Mouse (Mus musculus) lung, embryonic 15.5 days (tissue): ENCODE results near the gene Wdr25. TPM values are rescaled to one million over a fixed set of nuclear protein-coding genes. Genes with fewer than 3 reads are reported as not detected.

ENCODE experiments used
- ATAC-seq: fragments of 200-750 bp; cut with Nextera tagmentation; 2 replicates; pipeline ENCODE4 v1.8.0; 2017; ENCODE audit warnings: moderate number of reproducible peaks, borderline replicate concordance; ENCODE audit not compliant: low FRiP score, low TSS enrichment; ENCODE audit errors: extremely low read depth
- H3K27ac ChIP-seq: fragments of 300-500 bp; sonication (generic); 2 replicates; pipeline ENCODE4 v1.5.1; 2015; ENCODE audit warnings: moderate library complexity, mild to moderate bottlenecking, inconsistent platforms
- H3K27me3 ChIP-seq: fragments of 300-500 bp; sonication (generic); 2 replicates; pipeline ENCODE4 v1.6.1; 2015; ENCODE audit warnings: inconsistent platforms
- H3K36me3 ChIP-seq: fragments of 300-500 bp; sonication (generic); 2 replicates; pipeline ENCODE4 v1.6.1; 2015; ENCODE audit warnings: inconsistent platforms
- H3K4me1 ChIP-seq: fragments of 300-500 bp; sonication (generic); 2 replicates; pipeline ENCODE4 v1.6.1; 2015; ENCODE audit warnings: inconsistent platforms
- H3K4me2 ChIP-seq: fragments of 300-500 bp; sonication (generic); 2 replicates; pipeline ENCODE4 v1.6.1; 2015; ENCODE audit warnings: inconsistent platforms, mild to moderate bottlenecking, moderate library complexity
- H3K4me3 ChIP-seq: fragments of 300-500 bp; sonication (generic); 2 replicates; pipeline ENCODE4 v1.5.1; 2015; ENCODE audit warnings: mild to moderate bottlenecking, inconsistent platforms
- H3K9ac ChIP-seq: fragments of 300-500 bp; sonication (generic); 2 replicates; pipeline ENCODE4 v1.6.1; 2015; ENCODE audit warnings: inconsistent platforms
- H3K9me3 ChIP-seq: fragments of 300-500 bp; sonication (generic); 2 replicates; pipeline ENCODE4 v1.6.1; 2016; ENCODE audit warnings: inconsistent platforms
- WGBS: fragments of 180-500 bp; shearing (Covaris S2); methylation state at CpG from one replicate; pipeline ENCODE4 v1.1.7; 2015; 5-methylcytosine and 5-hydroxymethylcytosine counted together
- polyA plus RNA-seq: library from polyadenylated mRNA; unstranded; fragments of >200 nt; fragmentation: Nextera tagmentation; extraction: Ambion mirVana; gene quantifications from 2 replicates; pipeline ENCODE4 v1.2.1, GENCODE M21; 2015

Wdr25 gene
- polyA plus RNA-seq, 1 experiment from 2014 or later: 9.8 TPM

DNA sequence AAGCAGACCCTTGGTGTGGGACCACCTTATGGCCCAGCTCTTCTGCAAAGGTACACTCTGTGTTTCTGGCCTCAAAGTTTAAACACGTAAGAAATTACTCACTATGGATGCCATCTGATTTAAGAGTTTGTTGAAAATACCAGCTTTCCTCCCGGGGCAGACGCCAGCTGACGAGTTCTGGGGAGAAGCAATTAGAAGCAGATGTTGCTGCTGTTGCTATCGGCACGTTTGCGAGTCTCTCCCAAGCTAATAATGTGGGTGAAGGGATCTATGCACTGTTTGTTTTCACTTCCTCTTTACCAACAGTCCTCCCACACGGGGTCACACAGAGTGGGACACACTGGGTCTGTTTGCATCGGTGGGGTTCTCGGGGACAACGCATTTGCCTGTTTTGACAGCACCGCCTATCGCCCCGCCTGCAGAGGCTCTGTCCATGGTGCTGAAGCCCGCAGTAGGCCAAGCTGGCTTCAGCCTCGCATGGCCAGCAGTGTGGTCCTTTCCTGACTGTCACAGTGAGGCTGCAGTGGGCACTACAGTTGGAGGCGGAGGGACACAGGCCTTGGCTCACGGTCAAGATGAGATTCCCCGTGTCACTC lies 101.1 kb downstream of the Wdr25 start:
- no peaks in the 10 kb centered on the region for H3K4me1 ChIP-seq
- no peaks in the 10 kb centered on the region for H3K36me3 ChIP-seq
- peak overlapping the region; percentile 40 for H3K4me2 ChIP-seq
- no peak overlapping the region for H3K9ac ChIP-seq
- H3K27me3 ChIP-seq: no peaks in the 10 kb centered on the region; the same call in 1 of the 2 replicates
- H3K4me3 ChIP-seq: no peak overlapping the region
- no peak overlapping the region for H3K27ac ChIP-seq
- no peaks in the 10 kb centered on the region for H3K9me3 ChIP-seq
- WGBS: 3% methylated on average over 19 of the region's 19 CpGs
- ATAC-seq: peak; percentile 52; the same call in 1 of the 2 replicates

DNA sequence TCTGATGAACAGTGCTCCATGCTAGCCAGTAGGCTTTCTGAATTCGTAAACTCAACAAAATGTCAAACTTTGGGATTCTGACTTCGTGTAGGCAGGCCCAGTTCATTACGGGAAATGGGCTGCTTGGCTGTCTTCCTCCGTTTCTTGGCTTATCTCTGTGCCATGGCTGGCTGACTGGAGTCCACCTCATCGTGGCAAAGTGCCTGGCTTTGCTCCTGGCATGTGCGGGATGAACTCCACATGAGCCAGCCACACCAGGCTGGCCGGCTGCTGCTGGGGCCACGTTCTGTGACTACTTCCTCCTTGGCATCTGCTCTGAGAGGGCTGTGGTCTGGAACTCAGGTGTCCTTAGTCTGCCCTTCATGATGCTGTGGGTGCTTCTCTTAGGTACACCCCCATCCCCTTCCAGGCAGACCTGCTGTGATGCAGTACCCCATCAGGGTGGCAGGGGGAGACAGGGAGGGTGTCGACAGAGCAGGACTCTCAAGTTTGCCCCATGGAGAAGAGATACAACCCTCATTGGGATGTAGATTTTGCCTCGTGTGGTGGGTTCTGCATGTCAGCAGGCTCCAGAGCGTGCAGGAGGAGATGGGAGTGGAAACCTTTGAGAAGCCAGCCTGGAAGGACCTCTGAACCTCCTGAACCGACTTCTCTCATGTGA lies 102.7 kb downstream of the Wdr25 start:
- Histone ChIP-seq H3K9me3 (no peaks in the 10 kb centered on the region), H3K9ac (no peak overlapping the region), H3K27me3 (no peaks in the 10 kb centered on the region; the same call in 1 of the 2 replicates), H3K4me3 (no peak overlapping the region), H3K4me1 (no peaks in the 10 kb centered on the region), H3K4me2 (no peak overlapping the region), H3K27ac (no peak overlapping the region), H3K36me3 (no peaks in the 10 kb centered on the region)
- no peak for ATAC-seq
- 77% methylated on average over 12 of the region's 12 CpGs for WGBS

DNA sequence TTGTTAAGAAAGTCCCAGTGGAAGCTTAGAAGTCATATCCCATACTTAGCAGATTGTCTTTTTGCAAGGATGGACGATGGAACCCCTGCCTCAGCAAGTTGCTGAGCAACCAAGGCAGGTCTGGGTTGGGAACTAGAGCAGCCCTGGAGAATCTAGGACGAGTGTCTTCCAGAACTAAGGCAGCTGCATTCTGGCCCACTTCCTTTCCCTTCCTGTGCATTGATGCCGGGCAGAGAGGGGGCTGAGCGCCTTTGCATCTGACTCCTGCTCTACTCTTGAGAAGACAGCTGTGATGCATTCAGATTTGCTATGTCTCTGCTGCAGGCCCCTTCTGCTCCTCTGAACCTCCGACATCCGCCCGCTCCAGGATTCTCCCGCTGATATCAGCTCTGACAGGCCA lies 103.8 kb downstream of the Wdr25 start:
- Histone ChIP-seq H3K4me3 (no peak overlapping the region), H3K9ac (no peak overlapping the region), H3K36me3 (no peaks in the 10 kb centered on the region), H3K27me3 (no peaks in the 10 kb centered on the region), H3K27ac (no peak overlapping the region), H3K9me3 (no peaks in the 10 kb centered on the region), H3K4me1 (no peaks in the 10 kb centered on the region), H3K4me2 (no peak overlapping the region)
- WGBS: 76% methylated on average over 8 of the region's 8 CpGs
- ATAC-seq: no peak

DNA sequence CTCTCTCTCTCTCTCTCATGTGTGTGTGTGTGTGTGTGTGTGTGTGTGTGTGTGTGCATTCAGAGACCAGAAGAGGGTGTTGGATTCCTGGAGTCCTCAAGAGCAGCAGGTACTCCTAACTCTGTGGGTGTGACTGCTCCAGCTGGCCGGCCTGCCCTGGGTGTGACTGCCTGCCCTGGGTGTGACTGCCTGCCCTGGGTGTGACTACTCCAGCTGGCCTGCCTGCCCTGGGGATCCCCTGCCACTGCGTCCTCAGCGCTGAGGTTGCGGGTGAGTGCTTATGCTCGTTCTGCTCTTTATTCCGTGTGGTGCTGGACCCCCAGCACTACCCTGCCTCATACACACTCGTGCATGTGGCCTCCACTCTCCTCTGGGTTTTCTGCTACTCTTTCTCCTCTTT lies 109.5 kb downstream of the Wdr25 start:
- ATAC-seq: no peak
- Histone ChIP-seq H3K9me3 (no peaks in the 10 kb centered on the region), H3K4me3 (no peak overlapping the region), H3K4me1 (no peaks in the 10 kb centered on the region), H3K27me3 (no peaks in the 10 kb centered on the region), H3K9ac (no peak overlapping the region), H3K27ac (no peak overlapping the region), H3K36me3 (no peaks in the 10 kb centered on the region), H3K4me2 (no peak overlapping the region)
- WGBS: 56% methylated on average over 6 of the region's 7 CpGs

DNA sequence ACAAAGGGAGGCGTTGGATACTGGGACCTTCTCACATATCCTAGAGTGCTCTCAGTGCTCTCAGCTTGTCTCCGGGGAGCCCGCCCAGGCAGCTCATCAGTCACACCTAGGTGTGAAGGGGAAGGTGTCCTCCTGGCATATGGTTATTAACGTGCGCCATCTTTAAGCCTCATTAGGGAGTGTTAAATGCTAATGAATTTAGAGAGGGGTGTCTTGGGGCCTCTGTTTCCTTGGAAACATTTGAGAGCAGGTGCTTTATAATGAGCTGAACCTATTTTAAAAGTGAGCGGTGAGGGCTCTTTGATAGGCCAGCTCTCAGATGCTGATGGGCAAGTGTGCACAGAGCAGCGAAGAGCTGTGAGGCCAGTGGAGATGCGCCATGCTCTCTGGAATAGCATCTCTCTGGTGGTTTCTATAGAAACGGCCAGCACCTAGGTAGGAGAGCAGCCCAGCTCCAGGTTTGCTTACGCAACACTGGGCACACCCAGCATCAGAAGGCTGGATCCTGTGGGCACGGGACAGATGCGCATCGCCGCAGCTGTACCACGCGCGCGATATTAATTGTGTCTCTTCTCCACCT lies 116.7 kb downstream of the Wdr25 start:
- 77% methylated on average over 18 of the region's 18 CpGs for WGBS
- Histone ChIP-seq H3K9me3 (no peaks in the 10 kb centered on the region), H3K27ac (no peak overlapping the region), H3K4me1 (no peaks in the 10 kb centered on the region), H3K9ac (no peak overlapping the region), H3K27me3 (no peaks in the 10 kb centered on the region), H3K4me2 (no peak overlapping the region), H3K36me3 (no peaks in the 10 kb centered on the region), H3K4me3 (no peak overlapping the region)
- ATAC-seq: no peak

DNA sequence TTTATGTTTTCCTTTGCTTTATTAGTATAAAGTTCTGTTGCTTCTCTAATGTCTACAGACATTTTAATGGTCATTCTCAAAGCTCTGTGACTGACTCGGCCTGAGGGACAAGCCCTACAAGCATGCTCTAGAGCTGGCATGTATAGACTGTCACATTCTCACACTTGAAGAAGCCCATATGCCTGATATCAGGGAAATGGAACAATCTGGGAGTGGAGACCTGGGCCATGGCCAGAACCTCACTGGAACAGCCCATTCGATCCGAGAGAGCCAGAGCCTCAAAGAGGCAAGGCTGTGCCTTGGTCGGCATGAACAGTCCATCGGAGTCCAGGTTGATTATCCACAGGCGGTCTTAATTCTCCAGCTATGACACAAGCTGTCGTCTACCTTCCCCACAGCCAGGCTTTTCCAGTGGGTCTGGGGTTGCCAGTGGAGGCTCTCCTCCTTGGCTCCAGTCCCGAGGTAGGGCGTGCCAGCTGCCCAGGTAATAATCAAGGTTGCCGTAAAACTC lies 128.8 kb downstream of the Wdr25 start:
- Histone ChIP-seq H3K36me3 (no peaks in the 10 kb centered on the region), H3K9me3 (no peaks in the 10 kb centered on the region), H3K4me2 (no peak overlapping the region), H3K27ac (no peak overlapping the region), H3K27me3 (no peaks in the 10 kb centered on the region), H3K4me1 (no peaks in the 10 kb centered on the region), H3K4me3 (no peak overlapping the region), H3K9ac (no peak overlapping the region)
- no peak; the same call in 1 of the 2 replicates for ATAC-seq
- WGBS: 70% methylated on average over 10 of the region's 10 CpGs

DNA sequence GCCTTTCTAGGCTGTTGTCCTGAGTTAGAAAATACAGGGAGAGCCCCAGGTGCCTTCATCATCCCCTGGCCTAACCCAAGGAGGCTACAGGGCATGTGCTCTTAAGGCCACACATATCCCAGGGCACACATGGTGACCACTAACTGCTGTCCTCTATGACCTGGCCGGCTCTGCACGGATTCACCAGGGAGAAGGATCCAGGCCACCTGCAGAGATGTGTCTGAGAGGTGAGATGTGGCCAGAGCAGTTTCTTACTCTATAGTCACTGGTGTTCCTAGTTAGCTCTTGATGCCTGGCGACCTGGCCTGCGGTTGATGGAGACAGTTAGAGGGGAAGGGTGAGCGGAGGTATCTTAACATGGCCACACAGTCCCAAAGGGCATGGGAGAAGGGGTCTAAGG lies 129.5 kb downstream of the Wdr25 start:
- H3K4me3 ChIP-seq: no peak overlapping the region
- no peaks in the 10 kb centered on the region for H3K27me3 ChIP-seq
- no peak overlapping the region for H3K27ac ChIP-seq
- no peak overlapping the region for H3K9ac ChIP-seq
- H3K4me1 ChIP-seq: no peaks in the 10 kb centered on the region
- no peak for ATAC-seq
- WGBS: 76% methylated on average over 5 of the region's 5 CpGs
- no peaks in the 10 kb centered on the region for H3K9me3 ChIP-seq
- no peaks in the 10 kb centered on the region for H3K36me3 ChIP-seq
- no peak overlapping the region for H3K4me2 ChIP-seq

DNA sequence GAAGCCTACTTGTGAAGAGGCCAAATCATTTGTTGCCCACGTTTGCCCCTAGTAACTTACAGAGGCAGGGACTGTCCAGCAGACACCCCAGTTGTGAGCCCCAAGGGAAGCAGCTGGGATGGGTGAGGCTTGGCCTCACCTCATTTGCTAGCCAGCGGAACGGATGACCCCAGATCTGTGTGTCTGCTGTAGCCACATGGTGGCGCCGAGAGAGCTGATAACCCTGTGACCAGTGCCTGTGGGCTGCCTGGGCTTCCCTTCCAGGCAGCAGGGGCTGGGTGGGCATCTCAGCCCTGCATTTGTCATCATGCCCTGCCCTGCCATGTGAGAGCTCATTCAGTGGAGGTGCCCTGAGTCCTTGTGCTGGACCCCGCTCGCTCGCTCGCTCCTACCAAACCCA lies 130.3 kb downstream of the Wdr25 start:
- Histone ChIP-seq H3K4me1 (no peaks in the 10 kb centered on the region), H3K9ac (no peak overlapping the region), H3K4me3 (no peak overlapping the region), H3K27me3 (no peaks in the 10 kb centered on the region), H3K9me3 (no peaks in the 10 kb centered on the region), H3K27ac (no peak overlapping the region), H3K36me3 (no peaks in the 10 kb centered on the region), H3K4me2 (no peak overlapping the region)
- no peak for ATAC-seq
- 60% methylated on average over 9 of the region's 9 CpGs for WGBS

DNA sequence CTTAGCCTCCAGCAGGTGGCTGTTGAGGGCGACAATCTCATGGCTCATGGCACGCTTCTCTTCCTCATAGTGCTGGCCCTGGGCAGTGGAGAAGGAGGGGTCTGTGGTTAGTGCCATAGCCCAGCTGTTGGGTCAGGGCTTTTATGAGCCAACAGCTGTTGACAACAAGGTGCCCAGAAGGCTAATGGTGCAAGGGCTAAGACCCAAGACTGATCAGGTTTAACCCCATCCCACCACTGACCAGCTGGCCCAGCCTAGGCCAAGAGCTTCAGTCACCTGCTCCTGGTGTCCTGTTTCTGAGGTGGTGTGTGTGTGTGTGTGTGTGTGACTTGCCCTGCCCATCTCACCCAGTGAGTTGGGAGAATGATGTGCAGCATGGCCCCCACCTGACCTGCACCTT lies 143.6 kb downstream of the Wdr25 start:
- no peak overlapping the region for H3K27ac ChIP-seq
- no peaks in the 10 kb centered on the region for H3K36me3 ChIP-seq
- ATAC-seq: no peak
- peaks cover 28% of the 10 kb centered on the region for H3K27me3 ChIP-seq
- H3K4me3 ChIP-seq: no peak overlapping the region
- H3K4me1 ChIP-seq: peaks cover 5% of the 10 kb centered on the region; the same call in 1 of the 2 replicates
- 76% methylated on average over 2 of the region's 2 CpGs for WGBS
- no peak overlapping the region for H3K4me2 ChIP-seq
- no peaks in the 10 kb centered on the region for H3K9me3 ChIP-seq
- H3K9ac ChIP-seq: no peak overlapping the region

DNA sequence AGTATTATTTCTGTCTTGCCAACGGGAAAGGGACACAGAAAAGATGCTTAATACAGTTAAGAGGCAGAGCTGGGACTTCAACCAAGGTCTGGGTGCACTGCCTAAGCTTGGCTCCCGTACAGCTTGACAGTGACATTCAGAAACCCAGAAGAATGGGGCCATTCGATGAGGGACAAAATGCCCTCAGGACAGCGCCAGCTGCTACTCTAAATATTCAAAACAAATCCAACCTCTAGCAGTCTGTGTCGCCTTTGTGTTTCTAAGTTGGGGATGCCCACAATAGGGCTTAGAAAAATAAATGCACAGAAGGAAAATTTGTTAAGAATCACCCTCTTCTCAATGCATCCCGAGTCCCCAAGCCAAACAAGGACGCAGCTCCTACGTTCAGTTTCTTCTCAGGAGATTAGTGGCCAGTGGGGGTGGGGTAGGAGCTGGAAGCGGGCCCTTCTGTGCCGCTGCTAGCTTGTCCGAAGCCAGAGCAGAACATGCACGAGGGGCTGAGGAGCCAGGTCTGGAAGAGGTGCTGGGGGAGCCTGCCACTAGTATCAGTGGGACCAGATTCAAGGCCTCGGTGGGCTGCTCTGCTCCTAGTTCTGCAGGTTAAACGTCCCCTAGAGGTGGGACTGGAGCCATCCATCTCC lies 144.9 kb downstream of the Wdr25 start:
- H3K36me3 ChIP-seq: no peaks in the 10 kb centered on the region
- H3K4me3 ChIP-seq: no peak overlapping the region
- peaks cover 28% of the 10 kb centered on the region for H3K27me3 ChIP-seq
- H3K9ac ChIP-seq: no peak overlapping the region
- 48% methylated on average over 14 of the region's 14 CpGs for WGBS
- no peaks in the 10 kb centered on the region for H3K9me3 ChIP-seq
- no peak overlapping the region for H3K27ac ChIP-seq
- no peak overlapping the region for H3K4me2 ChIP-seq
- ATAC-seq: no peak
- peaks cover 2% of the 10 kb centered on the region; the same call in 1 of the 2 replicates for H3K4me1 ChIP-seq

DNA sequence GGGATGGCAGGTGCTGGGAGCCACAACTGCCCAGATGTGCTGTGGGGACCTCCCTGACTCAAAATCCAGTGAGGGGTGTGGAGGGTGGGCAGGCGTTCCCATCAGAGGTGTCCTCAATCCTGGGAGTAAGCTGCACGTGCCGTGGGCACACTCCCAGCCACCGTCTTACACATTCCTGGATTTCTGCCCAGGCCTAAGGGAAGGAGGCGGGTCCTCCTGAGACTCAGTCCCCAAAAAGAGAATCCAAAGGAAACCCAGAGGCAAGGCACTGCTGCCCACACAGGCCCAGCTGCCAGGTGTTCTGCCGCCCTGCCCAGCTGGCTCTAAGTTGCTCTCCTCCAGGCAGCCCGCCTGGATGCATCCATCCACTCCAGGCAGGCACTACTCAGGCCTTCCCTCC lies 145.9 kb downstream of the Wdr25 start:
- no peaks in the 10 kb centered on the region for H3K4me1 ChIP-seq
- H3K27ac ChIP-seq: no peak overlapping the region
- no peak overlapping the region for H3K4me2 ChIP-seq
- no peaks in the 10 kb centered on the region for H3K9me3 ChIP-seq
- ATAC-seq: no peak
- H3K9ac ChIP-seq: no peak overlapping the region
- peaks cover 27% of the 10 kb centered on the region for H3K27me3 ChIP-seq
- H3K36me3 ChIP-seq: no peaks in the 10 kb centered on the region
- 43% methylated on average over 7 of the region's 7 CpGs for WGBS
- H3K4me3 ChIP-seq: no peak overlapping the region

DNA sequence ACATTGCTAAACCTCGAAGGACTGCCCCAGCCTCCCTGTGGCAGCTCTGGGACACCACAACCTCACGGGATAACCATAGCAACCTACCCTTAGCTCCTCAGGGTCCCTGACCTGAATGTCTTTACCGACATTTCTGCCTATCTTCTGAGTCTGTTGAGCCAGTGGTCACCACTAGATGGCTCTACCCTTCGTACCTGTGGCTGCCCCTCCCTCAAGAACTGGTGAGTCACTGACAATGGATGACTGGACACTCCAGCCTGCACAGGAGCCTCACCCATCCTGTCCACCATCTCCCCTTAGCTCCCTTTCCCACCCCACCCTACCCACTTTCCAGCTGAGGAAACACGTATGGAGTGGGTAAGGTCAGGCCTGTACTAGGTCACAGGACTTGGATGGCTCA lies 151.1 kb downstream of the Wdr25 start:
- Histone ChIP-seq H3K9ac (no peak overlapping the region), H3K27me3 (peaks cover 27% of the 10 kb centered on the region), H3K36me3 (no peaks in the 10 kb centered on the region), H3K9me3 (no peaks in the 10 kb centered on the region), H3K4me2 (no peak overlapping the region), H3K27ac (no peak overlapping the region), H3K4me1 (no peaks in the 10 kb centered on the region), H3K4me3 (no peak overlapping the region)
- 25% methylated on average over 5 of the region's 5 CpGs for WGBS
- ATAC-seq: no peak
